Mouse (Mus musculus): ENCODE results near the gene Fam129b.

- TF ChIP-seq CTCF (IDR thresholded peaks at IDR 0.05; ENCODE audit: borderline replicate concordance, control insufficient read depth, extremely low read depth, insufficient read depth, low read length, poor library complexity) (peak; percentile 99), POLR2A (IDR thresholded peaks at IDR 0.05; ENCODE audit: control insufficient read depth, extremely low read depth, insufficient read depth, low read length, poor library complexity) (no peak)
These were observed 36.4 kb downstream of the Fam129b start for GRCm38 (mm10) chr2:32912210-32912804.

Measured in thymus, adult 2 months (tissue).